Mouse (Mus musculus): ENCODE results near the gene Dse.

DNA sequence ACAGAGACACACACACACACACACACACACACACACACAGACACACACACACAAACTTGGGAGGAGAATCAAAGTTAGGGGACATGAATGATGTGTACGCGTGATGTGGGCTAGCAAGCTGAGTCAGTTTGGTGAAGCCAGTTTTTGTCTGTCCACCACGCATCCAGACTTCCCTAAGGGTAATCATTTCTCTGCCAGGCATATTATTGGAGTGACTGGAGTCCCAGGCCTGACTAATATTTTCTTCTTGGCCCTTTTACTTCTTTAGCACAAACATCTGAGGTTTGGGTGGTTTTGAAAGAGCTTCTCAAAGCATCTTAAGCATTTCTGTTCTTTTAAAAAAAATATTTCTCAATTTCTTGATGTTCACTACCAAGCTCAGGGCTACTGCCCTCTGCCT lies 10.7 kb upstream of the Dse start:
- TF ChIP-seq POLR2A (IDR thresholded peaks at IDR 0.05; ENCODE audit: control insufficient read depth, low read depth, low read length) (no peak), CTCF (IDR thresholded peaks at IDR 0.05; ENCODE audit: control insufficient read depth, insufficient read depth, insufficient replicate concordance, low read depth, low read length) (no peak)

Measured in testis, adult 2 months (tissue).